Mouse (Mus musculus) limb, embryonic 14.5 days (tissue): ENCODE data around the gene Gtf2f2. TPM values are rescaled to one million over a fixed set of nuclear protein-coding genes. Genes with fewer than 3 reads are reported as not detected.

ENCODE experiments used
- ATAC-seq: fragments of 200-750 bp; cut with Nextera tagmentation; 2 replicates; pipeline ENCODE4 v1.8.0; 2017; ENCODE audit warnings: low read depth, moderate number of reproducible peaks, moderate TSS enrichment; ENCODE audit not compliant: low FRiP score
- DNase-seq: peaks from one replicate; pipeline ENCODE4 v3.0.0-alpha.2; 2015; ENCODE audit warnings: low spot score
- H3K27ac ChIP-seq: fragments of 300-500 bp; sonication (generic); replicated peaks from 2 replicates; pipeline ENCODE4 v1.5.1; 2014; ENCODE audit warnings: low read depth, mild to moderate bottlenecking, low read length, moderate library complexity, mixed read lengths
- H3K27me3 ChIP-seq: fragments of 300-500 bp; sonication (generic); 2 replicates; pipeline ENCODE4 v1.6.1; 2014; ENCODE audit warnings: low read length, mixed read lengths; ENCODE audit not compliant: control insufficient read depth, insufficient read depth
- H3K36me3 ChIP-seq: fragments of 300-500 bp; sonication (generic); 2 replicates; pipeline ENCODE4 v1.6.1; 2014; ENCODE audit warnings: mild to moderate bottlenecking, low read length, moderate library complexity, mixed read lengths; ENCODE audit not compliant: control insufficient read depth, insufficient read depth
- H3K4me1 ChIP-seq: fragments of 300-500 bp; sonication (generic); 2 replicates; pipeline ENCODE4 v1.6.1; 2014; ENCODE audit warnings: antibody characterized with exemption, low read length, mixed read lengths; ENCODE audit not compliant: control insufficient read depth, insufficient read depth
- H3K4me2 ChIP-seq: fragments of 300-500 bp; sonication (generic); replicated peaks from 2 replicates; pipeline ENCODE4 v1.6.1; 2014; ENCODE audit warnings: low read depth, mild to moderate bottlenecking, low read length, moderate library complexity; ENCODE audit not compliant: severe bottlenecking
- H3K4me3 ChIP-seq: fragments of 300-500 bp; sonication (generic); replicated peaks from 2 replicates; pipeline ENCODE4 v1.5.1; 2014; ENCODE audit warnings: low read length
- H3K9ac ChIP-seq: fragments of 300-500 bp; sonication (generic); 2 replicates; pipeline ENCODE4 v1.6.1; 2014; ENCODE audit warnings: mild to moderate bottlenecking, low read depth, low read length, moderate library complexity; ENCODE audit not compliant: severe bottlenecking
- H3K9me3 ChIP-seq: fragments of 300-500 bp; sonication (generic); 2 replicates; pipeline ENCODE4 v1.6.1; 2016; ENCODE audit warnings: low read length; ENCODE audit not compliant: control insufficient read depth
- POLR2A ChIP-seq: fragments of 200-500 bp; IDR thresholded peaks from 2 replicates; pipeline ENCODE4 v1.8.0; 2012; ENCODE audit warnings: inconsistent platforms, mild to moderate bottlenecking, moderate library complexity, borderline replicate concordance; ENCODE audit not compliant: insufficient read depth, insufficient read length; ENCODE audit errors: extremely low read depth
- WGBS: fragments of 180-500 bp; shearing (Covaris S2); extraction: QIAGEN DNeasy Blood & Tissue Kit; methylation state at CpG from one replicate; pipeline ENCODE4 v1.1.7; 2014; 5-methylcytosine and 5-hydroxymethylcytosine counted together
- polyA plus RNA-seq, 2 experiments: library from polyadenylated mRNA; depleted of rRNA in 1 of 2; stranded (reverse) in 1 of 2; unstranded in 1 of 2; fragments of >200 nt; fragmentation: Nextera tagmentation in 1 of 2; extraction: Ambion mirVana in 1 of 2; gene quantifications; 2 replicates each; pipeline versions ENCODE4 v1.2.1 to v1.2.3; 2012 to 2014

Gtf2f2 gene
- polyA plus RNA-seq, 2 experiments = 22.1 to 34.7 TPM

GRCm38 (mm10) chr14:75855263-75855992 lies 155.2 kb downstream of the Gtf2f2 start:
- H3K36me3 ChIP-seq = peaks cover 11% of the 10 kb centered on the region
- H3K27me3 ChIP-seq = no peaks in the 10 kb centered on the region
- no peak overlapping the region for H3K9ac ChIP-seq
- 34% methylated on average over 17 of the region's 17 CpGs for WGBS
- DNase-seq (peak; percentile 25), ATAC-seq (peak; percentile 81)
- no peak overlapping the region for H3K27ac ChIP-seq
- H3K4me3 ChIP-seq = no peak overlapping the region
- TF ChIP-seq POLR2A = no peak
- no peaks in the 10 kb centered on the region for H3K9me3 ChIP-seq
- H3K4me2 ChIP-seq = no peak overlapping the region
- H3K4me1 ChIP-seq = no peaks in the 10 kb centered on the region

GRCm38 (mm10) chr14:75852016-75852415 lies 158.6 kb downstream of the Gtf2f2 start:
- no peak overlapping the region for H3K27ac ChIP-seq

GRCm38 (mm10) chr14:75850819-75851218 lies 159.8 kb downstream of the Gtf2f2 start:
- 73% methylated on average over 6 of the region's 6 CpGs for WGBS
- peaks cover 51% of the 10 kb centered on the region for H3K36me3 ChIP-seq

More at GRCm38 (mm10) chr14:75852016-75852415, 158.6 kb downstream of the Gtf2f2 start:
- no peak overlapping the region for H3K9ac ChIP-seq
- no peak overlapping the region for H3K4me2 ChIP-seq
- no peak for TF ChIP-seq POLR2A
- WGBS = 95% methylated on average over 5 of the region's 5 CpGs
- ATAC-seq = no peak
- no peaks in the 10 kb centered on the region for H3K27me3 ChIP-seq
- no peak overlapping the region for H3K4me3 ChIP-seq
- H3K36me3 ChIP-seq = peaks cover 45% of the 10 kb centered on the region
- no peaks in the 10 kb centered on the region for H3K4me1 ChIP-seq
- H3K9me3 ChIP-seq = no peaks in the 10 kb centered on the region
- DNase-seq = no peak

GRCm38 (mm10) chr14:75849842-75850568 lies 160.7 kb downstream of the Gtf2f2 start:
- H3K27ac ChIP-seq = no peak overlapping the region
- peaks cover 51% of the 10 kb centered on the region for H3K36me3 ChIP-seq
- no peak overlapping the region for H3K9ac ChIP-seq
- TF ChIP-seq POLR2A = no peak
- no peaks in the 10 kb centered on the region for H3K9me3 ChIP-seq
- H3K4me1 ChIP-seq = 0 out of 2 replicates have a peak, but pooled peaks cover 4% of the 10 kb centered on the region
- DNase-seq = no peak
- H3K4me3 ChIP-seq = no peak overlapping the region
- no peaks in the 10 kb centered on the region for H3K27me3 ChIP-seq
- no peak overlapping the region for H3K4me2 ChIP-seq
- WGBS = 89% methylated on average over 6 of the region's 6 CpGs
- no peak for ATAC-seq

More at GRCm38 (mm10) chr14:75850819-75851218, 159.8 kb downstream of the Gtf2f2 start:
- Histone ChIP-seq H3K4me3 (no peak overlapping the region), H3K9me3 (no peaks in the 10 kb centered on the region), H3K27me3 (no peaks in the 10 kb centered on the region), H3K27ac (no peak overlapping the region), H3K4me1 (0 out of 2 replicates have a peak, but pooled peaks cover 4% of the 10 kb centered on the region), H3K4me2 (no peak overlapping the region), H3K9ac (no peak overlapping the region)
- no peak for TF ChIP-seq POLR2A
- no peak for DNase-seq
- ATAC-seq = no peak

GRCm38 (mm10) chr14:75849236-75849635 lies 161.4 kb downstream of the Gtf2f2 start:
- Histone ChIP-seq H3K9me3 (no peaks in the 10 kb centered on the region), H3K4me3 (no peak overlapping the region), H3K36me3 (peaks cover 51% of the 10 kb centered on the region), H3K4me2 (no peak overlapping the region), H3K27ac (no peak overlapping the region), H3K9ac (no peak overlapping the region), H3K27me3 (no peaks in the 10 kb centered on the region), H3K4me1 (0 out of 2 replicates have a peak, but pooled peaks cover 4% of the 10 kb centered on the region)
- DNase-seq = no peak
- ATAC-seq = no peak
- WGBS = 79% methylated on average over 5 of the region's 5 CpGs
- no peak for TF ChIP-seq POLR2A
